Mouse (Mus musculus) testis, adult 2 months (tissue): ENCODE measurements around the gene Cmtm8.

Source experiments
- CTCF ChIP-seq: fragments of 200-500 bp; IDR thresholded peaks from 2 replicates; pipeline ENCODE4 v1.5.1; 2012; ENCODE audit warnings: low read depth, mild to moderate bottlenecking, inconsistent platforms, low read length, moderate library complexity; ENCODE audit not compliant: control insufficient read depth, insufficient read depth, insufficient replicate concordance
- POLR2A ChIP-seq: fragments of 200-500 bp; IDR thresholded peaks from 2 replicates; pipeline ENCODE4 v1.6.1; 2012; ENCODE audit warnings: low read depth, mild to moderate bottlenecking, inconsistent platforms, low read length, moderate library complexity; ENCODE audit not compliant: control insufficient read depth

DNA sequence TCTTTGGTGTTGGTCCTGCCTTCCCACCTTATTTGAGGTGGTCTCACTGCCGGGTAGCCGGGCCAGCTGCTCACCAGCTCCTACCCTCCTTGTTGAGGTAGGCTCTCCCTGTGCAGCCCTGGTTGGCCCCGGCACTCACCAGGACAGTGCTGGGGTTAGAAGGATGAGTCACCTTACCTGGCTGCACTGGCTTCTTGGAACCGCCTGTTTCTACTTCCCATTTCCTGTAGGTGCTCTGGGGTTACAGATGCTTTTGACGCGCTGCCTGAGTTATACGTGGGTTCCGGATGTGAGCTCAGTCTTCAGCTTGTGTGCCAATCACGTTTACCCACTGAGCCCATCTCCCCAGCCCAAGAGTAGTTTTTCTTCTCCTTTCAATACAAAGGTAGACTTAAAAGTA is 103.6 kb downstream of the Cmtm8 start:
- TF ChIP-seq CTCF (no peak), POLR2A (no peak)
